Mouse (Mus musculus) cerebellum, adult 9-11 months (tissue): Measurements from ENCODE around the gene Igsf21.

Experiments
- DNase-seq: peaks from one replicate; pipeline ENCODE4 v3.0.0; 2022

Igsf21 gene

GRCm38 (mm10) chr4:140235361-140236153, 11.0 kb downstream of the Igsf21 start:
- peak; percentile 50 for DNase-seq

DNA sequence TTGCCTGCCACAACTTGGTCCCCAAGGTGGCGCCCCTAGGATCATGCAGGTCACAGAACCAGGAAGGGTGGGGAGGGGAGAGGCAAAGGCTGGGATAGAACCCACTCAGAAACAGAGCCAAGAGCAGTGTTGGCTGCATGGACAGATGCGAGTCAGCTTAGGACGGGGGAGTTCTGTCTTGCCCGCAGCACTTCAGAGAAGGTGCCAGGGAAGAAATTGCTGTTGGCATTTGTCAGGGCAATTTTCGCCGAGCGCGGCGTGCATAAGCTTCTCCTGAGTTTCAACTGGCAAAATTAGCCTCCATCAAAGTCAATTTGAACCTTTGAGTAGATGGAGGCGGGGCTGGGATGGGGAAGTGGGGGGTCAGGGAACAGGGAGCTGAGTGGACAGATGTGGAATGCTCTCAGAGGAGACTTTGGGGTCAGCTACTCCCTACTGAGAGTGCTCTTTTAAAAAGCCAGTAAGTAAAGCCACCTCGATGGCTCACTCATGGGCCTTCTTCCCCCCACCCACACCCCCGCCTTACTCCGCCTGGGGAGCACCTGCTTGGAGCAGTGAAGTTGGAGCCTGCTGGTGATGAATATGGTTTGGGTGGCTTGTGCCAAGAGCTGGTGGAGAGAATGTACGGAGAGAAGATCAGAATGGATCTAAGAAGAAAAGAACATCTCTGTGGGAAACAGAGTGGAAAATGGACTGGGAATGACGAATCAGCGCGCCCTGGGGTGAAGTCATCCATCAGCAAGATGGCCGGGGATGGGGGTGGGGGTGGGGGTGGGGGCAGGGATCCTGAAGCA, 12.0 kb downstream of the Igsf21 start:
- DNase-seq: peak; percentile 51

GRCm38 (mm10) chr4:140227837-140228236, 18.7 kb downstream of the Igsf21 start:
- no peak for DNase-seq

GRCm38 (mm10) chr4:140225204-140225603, 21.4 kb downstream of the Igsf21 start:
- DNase-seq: peak; percentile 71

- DNase-seq: peak; percentile 42
Observed at GRCm38 (mm10) chr4:140224451-140224850, 22.1 kb downstream of the Igsf21 start.

DNA sequence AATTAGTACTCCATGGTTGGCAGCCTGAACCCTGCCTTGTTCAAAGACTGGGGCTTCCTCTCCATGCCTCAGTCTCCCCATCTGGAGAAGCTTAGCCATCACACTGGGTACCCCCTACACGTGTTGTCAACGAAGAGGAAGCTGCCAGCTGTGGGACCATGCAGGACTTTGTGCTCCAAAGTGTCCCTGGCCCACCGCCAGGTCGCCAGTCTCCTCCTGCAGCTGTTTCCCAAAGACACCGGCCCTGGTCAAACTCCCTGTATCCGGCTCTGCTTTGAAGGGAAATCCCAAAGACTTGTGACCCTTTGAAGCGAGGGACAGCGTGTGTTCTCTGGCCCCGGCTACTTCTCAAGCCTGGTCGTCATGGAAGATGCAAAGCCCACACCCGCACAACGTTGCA, 23.5 kb downstream of the Igsf21 start:
- DNase-seq: no peak

DNA sequence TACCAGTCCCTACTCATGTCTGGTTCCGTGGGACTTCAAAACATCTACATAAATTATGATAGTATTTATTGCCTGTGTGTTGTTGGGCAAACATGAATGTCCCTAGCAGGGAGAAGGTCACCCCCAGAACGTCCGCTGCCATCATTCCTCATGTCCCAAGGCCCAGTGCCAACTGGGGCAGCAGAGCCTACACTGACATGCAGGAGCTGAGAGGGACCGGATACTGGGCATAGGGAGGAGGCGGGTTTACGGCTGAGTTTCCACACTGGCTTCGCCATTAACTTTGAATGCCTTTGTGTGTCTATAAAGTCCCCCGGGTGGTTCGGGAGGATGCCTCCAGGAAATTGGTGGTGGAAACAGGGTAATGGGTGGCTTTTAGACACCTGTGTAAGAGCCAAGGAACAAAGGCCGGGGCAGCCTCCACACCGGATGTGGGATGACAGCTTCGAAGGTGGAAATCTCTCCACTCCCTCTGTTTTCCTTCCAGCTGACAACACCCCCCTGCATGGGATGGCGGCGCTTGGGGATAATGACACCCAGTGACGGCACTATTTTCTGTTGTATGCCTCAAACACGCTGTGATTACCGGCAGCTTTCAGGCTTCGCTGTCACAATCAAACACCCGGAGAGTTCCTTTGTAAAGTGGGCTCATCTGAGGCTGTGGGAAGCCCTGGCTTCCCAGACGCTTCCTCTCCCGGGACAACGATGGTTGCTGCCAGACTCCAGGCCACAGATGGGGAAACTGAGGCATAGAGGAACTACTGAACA, 26.1 kb downstream of the Igsf21 start:
- DNase-seq: no peak

- DNase-seq: no peak
Observed at GRCm38 (mm10) chr4:140218853-140219852, 27.4 kb downstream of the Igsf21 start.

- no peak for DNase-seq
Observed at GRCm38 (mm10) chr4:140218384-140218783, 28.2 kb downstream of the Igsf21 start.

DNA sequence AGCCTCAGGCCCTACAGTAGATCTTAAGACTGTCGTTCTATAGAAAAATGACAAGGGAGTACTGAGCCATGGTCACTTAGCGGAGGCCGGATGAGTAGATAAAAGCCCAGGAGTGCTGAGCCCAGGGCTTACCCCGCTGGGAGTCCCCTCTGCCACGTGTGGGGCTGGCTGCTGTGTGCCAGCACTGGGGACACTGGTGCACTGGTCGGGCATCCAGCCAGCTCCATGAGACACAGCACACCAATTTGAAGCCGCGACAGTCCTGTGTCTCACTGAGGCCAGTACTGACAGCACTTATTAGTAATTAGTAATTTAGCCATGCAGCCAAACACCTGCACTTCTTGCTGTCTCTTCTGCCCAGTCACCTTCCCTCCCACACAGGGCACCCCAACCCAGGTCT, 28.6 kb downstream of the Igsf21 start:
- no peak for DNase-seq

- DNase-seq: no peak
Observed at GRCm38 (mm10) chr4:140216096-140216495, 30.5 kb downstream of the Igsf21 start.

DNA sequence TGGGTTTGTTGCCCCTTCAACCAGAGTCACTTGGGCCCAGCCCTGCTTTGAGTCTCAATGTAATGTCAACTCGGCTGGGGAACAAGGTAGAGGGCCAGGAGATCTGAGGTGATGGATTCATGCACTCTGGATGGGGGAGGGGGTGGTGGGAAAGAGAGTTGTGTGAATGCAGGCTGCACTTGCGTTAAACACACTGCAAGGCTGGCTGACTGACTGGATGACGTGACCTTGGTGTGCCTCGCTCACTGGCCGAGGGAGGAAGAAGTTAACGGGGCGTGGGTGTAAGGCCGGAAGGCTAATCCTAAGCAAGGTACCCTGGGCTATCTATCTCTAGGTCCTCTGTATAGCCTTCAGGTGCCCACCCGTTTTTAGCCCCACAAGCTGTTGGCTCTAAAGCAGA, 31.4 kb downstream of the Igsf21 start:
- no peak for DNase-seq

DNA sequence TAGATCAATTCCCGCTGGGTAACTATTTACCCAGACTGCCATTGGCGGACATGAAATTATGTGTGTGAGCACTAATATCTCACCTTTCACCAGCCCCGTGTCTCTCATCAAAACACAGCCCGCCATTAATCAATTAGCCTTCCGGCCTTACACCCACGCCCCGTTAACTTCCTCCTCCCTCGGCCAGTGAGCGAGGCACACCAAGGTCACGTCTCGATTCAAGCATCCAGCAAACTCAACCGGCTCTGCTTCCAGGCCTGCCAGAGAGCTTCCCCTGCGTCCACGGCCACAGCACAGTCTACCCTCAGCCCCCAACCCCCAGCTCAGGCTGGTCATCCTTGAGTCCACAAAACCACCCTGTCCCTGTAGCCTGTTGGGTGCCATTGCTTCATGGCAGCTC, 32.2 kb downstream of the Igsf21 start:
- no peak for DNase-seq

DNA sequence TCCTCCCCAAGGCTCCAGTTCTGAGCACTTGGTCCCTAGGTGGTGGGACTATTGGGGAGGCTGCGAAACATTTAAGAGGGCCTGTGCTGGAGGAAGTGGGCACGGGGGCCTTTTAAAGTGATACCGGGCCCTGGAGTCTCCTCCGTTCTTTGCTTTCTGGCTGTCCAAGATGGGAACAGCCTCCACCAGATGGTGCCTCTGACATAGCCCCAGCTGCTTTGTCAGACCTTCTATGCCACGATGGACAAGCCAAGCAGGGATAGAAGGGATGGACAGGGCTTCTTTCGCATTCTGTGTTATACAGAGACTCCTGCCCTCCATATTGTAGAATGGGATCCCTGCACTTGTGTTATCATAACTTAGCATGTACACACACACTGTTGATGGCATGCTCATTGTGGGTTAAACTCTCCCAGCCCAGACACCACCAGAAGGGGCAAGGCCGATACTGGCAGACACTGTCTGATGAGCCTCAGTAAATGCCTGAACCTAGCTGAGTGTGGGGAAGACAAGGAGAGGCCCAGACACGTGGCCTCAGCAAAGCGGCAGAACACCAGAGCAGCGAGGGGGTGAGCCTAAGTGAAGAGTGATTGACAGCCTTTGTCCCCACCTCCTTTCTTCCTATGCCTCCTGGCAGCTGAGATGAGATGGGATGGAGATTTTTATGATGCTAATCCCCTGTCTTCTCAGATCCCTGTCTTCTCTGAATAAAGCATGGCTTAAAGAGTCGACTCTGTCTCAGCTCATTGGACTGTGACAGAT, 36.3 kb downstream of the Igsf21 start:
- no peak for DNase-seq

GRCm38 (mm10) chr4:140205811-140206231, 40.8 kb downstream of the Igsf21 start:
- DNase-seq: peak; percentile 89

DNA sequence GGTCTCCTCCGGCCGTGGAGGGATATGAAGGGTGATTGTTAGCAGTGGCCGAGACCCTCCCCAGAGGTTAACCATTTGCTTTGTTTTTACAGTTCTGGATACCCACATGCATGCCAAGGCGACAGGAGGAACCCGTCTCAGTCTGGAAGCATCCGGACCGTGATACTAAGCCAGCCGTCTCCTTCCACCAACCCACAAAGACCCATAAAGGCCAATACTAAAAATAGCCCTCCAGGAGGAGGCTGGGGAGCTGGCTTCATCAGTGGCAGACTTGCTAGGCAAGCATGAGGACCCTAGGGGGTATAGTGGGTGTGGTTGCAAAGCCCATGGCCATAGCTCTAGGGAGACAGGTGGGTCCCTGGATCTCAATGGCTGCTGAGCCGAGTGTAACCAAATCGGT, 41.8 kb downstream of the Igsf21 start:
- DNase-seq: no peak

DNA sequence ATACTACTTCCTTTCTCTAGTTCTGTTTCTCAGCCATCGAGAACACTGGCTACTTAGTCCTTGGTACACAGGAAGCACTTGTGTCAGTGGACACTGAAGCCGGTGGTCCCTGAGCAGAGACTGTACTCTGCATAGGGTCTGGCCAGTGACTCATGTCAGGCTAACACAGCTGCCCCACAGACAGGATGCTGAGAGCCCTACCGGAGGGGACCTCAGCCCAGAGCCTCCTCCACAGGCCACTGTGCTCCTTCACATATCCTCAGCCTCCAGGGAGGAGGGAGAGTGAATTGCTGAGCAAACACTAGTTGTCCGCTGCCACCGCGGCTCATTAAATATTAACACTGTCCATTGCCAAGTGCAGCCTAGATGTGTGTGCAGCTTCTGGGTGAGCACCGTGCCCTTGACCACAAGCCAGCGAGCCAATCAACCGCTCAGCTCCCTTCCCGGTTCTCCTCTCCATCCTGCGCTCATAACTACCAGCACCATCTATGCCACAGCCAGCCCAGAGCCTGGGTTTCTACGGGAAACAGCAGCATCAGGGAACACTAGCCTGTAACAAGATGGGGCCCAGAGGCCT, 42.8 kb downstream of the Igsf21 start:
- no peak for DNase-seq

DNA sequence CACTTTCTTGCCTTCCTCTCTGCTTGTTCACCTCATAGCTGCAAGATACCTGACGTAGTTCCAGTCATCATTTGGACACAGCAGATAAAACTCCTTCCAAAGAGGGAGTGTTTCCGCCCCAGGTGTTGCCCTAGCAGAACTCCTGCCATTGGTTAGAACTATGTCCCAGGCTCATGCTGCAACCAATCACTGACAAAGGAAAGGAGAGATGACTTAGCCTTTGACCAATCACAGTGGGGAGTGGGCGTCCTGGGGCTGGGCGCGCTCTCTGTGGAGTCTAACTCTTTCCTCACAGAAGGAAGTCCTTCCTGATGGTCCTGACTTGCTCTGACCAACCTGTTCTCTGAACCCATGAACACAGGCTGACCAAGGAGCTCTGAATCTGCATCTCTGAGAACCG, 44.4 kb downstream of the Igsf21 start:
- DNase-seq: no peak

- DNase-seq: no peak
Observed at GRCm38 (mm10) chr4:140200296-140200695, 46.3 kb downstream of the Igsf21 start.

- DNase-seq: peak; percentile 86
Observed at GRCm38 (mm10) chr4:140196717-140197116, 49.9 kb downstream of the Igsf21 start.
